Mouse (Mus musculus): ENCODE measurements around the gene Ptpn18.
"Not testable (repeated sequence)": the region's sequence is repeated elsewhere in the genome, so short reads cannot be mapped to it uniquely, and the experiment has no call there.

The Ptpn18 gene

GRCm38 (mm10) chr1:34517297-34517696 lies 57.7 kb downstream of the Ptpn18 start:
- DNase-seq (ENCODE audit: low spot score) = not testable (repeated sequence)

- not testable (repeated sequence) for DNase-seq (ENCODE audit: low spot score)
Measured at GRCm38 (mm10) chr1:34517797-34518196, 58.2 kb downstream of the Ptpn18 start.

GRCm38 (mm10) chr1:34518259-34518658 lies 58.7 kb downstream of the Ptpn18 start:
- DNase-seq (ENCODE audit: low spot score) = no peak

GRCm38 (mm10) chr1:34522205-34522849 lies 62.8 kb downstream of the Ptpn18 start:
- DNase-seq (ENCODE audit: low spot score) = no peak

GRCm38 (mm10) chr1:34522850-34523244 lies 63.3 kb downstream of the Ptpn18 start:
- DNase-seq (ENCODE audit: low spot score) = no peak

GRCm38 (mm10) chr1:34523647-34524046 lies 64.1 kb downstream of the Ptpn18 start:
- DNase-seq (ENCODE audit: low spot score) = no peak

All from ovary, postnatal 10 days (tissue).